Mouse (Mus musculus) lung, postnatal 14 days (tissue): Measurements from ENCODE around the gene Hnrnpr.
A peak's percentile ranks its signal among the peaks of the same experiment; 100 is the strongest.

Source experiments
- DNase-seq: peaks from one replicate; pipeline ENCODE4 v3.0.0; 2021

Gene Hnrnpr

DNA sequence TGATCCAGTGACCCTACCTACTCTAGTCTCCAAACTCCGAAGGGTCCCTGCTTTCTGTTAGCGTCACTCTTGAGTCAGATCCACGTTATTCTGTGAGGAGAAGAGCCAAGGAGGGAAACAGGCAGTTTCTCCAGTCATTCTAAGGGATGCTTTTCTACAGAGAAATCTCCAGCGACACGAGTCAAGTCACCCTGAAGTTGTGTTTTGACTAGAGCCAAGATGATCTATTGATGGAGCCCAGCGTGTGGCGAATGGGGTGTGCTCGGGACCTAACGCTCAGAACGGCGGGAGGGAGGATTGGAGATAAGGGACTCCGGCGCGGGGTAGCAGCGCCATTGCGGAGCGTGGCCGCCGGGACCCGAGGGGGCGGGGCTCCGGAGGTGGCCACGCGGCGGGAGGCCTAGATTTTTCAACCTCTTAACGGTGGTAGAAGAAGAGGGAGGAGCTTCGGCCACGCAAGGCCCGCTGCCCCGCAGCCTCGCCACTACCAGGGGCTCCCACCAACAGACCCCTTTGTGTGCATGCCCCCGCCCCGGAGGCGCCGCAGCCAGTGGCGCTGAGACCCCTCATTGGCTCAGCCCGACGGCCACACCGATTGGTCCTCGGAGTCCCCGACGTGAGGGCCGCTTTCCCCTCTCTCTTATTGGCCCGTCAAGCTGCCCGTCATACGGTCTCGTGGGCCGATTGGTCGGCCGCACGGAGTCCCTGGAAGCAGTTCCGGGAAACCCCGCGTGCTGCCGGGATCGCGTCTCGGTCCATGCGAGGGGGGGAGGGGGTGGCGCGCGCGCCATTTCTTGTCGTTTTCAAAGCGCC, at the start of gene Hnrnpr:
TSS of gene Hnrnpr (plus strand) at position 714 of the 813 bp plus-strand sequence.
- DNase-seq, result peak; percentile 100

DNA sequence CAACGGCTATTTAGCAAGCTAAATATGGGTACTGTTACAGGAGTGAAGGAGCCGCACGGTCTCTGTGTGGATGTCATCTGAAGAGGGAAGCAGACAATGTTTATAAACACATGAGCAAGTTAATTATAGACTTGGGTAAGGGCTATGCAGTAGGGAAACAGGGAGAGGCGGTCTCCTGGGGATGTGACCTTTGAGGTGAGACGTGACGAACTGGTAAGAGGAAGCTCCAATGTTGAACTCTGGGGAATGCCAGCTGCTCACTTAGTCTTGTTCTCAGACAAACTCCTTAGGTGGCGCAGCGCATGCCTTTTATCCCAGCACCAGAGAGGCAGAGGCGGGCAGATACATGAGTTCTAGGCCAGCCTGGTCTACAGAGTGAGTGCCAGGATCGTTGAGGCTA, 48.8 kb upstream of the Hnrnpr start:
- DNase-seq, result peak; percentile 15

DNA sequence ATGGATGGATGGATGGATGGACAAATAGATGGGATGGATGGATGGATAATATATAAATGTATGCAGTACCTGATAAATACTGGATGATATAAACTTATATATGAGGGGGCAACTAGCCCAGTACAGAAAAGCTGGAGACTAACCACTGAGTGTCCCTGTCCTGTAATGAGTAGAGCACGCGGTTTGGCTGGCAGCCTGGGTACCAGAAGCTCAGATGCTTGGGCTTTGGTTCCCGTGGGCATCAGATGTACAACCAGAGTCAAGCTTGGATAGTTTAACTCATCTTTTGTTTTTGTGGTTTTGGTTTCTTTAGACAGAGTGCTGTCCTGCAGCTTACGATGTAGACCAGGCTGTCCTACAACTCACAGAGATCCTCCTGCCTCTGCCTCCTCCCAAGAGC, 47.2 kb upstream of the Hnrnpr start:
- no peak for DNase-seq

DNA sequence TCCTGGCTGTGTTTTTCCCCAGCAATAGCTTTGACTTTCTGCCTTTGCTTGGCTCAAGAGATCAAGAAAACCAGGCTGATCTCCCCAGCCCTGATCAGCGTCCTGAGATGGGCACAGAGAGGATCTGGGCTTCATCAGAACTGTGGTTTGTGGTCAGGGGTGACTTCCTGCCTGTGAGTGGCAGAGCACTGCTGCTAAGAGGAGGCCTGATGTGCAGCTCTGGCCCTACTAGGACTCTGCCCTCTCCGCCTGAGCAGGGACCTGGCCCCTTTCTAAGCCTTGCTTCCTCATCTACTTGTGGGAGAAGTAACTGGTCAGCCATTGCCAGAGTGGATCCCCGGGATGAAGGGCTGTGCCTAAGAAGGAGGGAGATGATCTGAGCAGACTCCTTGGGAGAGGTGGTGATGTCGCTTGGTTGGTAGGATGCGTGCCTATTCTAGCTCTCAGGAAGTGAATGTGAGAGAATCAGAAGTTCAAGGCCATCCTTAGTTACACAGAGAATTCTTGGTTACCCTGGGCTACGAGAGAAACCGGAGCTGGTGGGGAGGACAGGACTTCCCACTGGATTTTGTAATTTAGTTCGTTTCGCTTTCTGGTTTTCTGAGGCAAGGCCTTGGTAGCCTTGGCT, 43.9 kb upstream of the Hnrnpr start:
- no peak for DNase-seq

DNA sequence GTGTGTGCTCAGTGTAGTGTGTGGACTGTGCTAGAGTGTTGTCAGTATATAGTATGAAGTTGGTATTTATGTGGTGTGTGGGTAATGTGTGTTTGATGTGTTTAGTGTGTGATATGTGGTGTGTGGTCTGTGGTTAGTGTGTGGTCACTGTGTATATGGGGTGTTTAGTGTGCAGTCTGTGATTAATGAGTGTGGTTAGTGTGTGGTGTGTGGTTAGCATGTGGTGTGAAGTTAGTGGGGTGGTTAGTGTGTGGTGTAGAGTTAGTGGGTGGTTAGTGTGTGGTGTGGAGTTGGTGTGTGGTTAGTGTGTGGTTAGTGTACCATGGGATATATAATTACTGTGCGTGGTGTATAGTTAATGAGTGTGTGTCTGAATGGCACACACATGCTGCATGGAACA, 41.8 kb upstream of the Hnrnpr start:
- DNase-seq, result no peak

DNA sequence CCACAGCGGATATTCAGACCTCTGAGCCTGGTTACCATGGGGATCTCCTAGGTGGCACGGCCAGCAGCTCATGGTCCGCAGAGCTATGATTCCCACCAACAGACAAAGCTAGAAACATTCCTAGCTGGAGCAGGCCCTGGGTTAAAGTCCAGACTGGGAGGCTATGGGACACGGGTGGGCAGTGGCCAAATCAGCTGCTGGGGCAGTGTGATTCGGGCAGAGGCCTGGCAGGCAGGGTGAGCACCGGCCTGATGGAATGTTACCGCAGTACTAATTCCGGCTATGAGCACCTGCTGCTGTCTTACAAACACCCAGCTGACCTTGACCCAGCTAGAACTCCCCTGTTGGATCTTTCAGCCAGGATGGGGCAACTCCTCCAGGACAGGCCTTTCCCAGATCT, 40.1 kb upstream of the Hnrnpr start:
- no peak for DNase-seq

DNA sequence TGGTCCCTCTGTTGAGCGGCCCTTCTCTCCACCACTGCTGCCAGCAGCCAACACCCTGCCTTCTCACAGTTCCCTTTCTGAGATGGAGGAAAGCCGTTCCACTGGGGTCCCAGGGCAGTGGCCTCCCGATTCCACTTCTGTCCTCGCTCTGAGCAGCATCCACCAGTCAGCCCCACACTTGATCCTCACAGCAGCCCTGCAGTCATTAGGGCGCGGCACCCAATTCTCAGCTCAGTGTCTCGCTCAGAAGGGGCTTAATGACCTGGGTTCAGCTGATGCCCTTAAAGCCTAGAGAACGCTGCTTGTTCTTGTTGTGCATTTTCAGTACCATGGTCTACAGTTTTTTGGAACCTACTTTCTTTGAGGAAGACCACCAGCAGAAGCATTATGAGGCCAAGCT, 29.6 kb upstream of the Hnrnpr start:
- DNase-seq, result no peak

DNA sequence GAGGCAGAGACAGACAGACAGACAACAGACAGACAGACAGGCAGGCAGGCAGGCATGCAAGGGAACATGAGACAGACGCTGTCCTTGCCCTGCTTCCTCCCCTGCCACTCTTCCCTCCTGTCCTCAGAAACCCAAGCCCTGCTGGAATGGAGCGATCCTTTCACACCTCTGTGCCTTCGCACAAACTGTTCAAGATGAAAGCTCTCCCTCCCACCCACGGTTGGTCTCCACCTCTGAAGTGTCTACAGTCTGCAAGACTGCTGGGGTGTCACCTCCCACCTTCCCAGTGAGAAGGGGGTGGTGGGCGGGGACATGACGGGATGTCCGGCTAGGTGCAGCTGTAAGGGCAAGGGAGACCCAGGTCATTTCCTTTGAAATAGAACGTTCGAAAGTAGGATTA, 29.1 kb upstream of the Hnrnpr start:
- DNase-seq, result no peak

DNA sequence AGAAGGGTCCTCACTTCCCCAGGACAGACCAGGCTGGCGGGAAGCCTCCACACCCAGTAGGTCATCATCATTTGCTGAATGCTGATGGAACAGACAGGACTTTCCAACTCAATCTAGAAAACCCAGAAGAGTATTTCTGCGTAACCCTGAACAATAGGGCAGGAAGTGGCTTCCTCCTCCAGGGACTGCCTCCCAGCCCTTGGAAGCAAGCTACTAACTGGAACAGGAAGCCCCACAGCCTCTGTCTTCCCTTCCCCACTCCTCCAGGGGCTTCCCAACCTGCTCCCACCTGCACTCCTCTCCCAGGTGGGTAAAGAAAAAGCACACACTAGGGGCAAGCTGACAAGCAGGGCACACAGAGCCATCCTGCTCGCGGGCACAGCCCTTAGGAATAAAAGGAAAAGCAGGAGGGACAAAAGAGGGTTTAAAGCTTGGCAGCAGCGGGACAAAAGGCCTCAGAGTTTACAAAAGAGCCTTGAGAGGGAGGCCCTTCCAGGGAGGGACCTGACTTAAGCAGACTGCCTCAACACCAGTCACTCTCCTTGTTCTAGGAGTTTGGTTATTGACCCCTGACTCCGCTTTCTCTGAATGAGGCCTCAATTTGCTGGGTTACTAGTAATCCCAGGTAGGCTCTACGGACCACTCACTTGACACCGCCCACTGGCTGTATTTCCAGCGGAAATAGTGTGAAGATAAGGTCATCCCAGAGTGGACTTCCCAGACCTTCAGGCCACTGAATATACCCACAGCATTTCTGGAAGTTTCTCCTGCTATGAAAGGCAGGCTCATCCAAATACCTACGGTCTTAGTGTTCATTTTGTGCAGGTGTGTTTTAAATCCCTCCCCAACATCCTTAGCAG, 27.9 kb upstream of the Hnrnpr start:
- DNase-seq, result peak; percentile 35

DNA sequence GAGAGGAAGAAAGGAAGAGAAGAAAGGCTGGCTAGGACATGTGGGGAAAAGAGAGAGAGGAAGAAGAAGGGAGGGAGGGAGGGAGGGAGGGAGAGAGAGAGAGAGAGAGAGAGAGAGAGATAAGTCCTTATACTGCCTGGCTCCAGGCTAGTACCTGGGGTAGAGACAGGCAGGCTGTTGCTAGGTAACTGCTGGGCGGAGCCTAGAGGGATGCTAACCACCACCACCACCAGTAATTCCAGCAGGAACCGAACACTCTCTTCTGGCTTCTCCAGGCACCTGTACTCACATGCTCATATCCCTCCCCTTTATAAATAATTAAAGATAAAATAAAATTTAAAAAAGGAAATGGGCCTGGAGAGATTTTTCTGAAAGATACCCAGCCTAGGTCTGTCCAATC, 27.0 kb upstream of the Hnrnpr start:
- DNase-seq, result no peak

DNA sequence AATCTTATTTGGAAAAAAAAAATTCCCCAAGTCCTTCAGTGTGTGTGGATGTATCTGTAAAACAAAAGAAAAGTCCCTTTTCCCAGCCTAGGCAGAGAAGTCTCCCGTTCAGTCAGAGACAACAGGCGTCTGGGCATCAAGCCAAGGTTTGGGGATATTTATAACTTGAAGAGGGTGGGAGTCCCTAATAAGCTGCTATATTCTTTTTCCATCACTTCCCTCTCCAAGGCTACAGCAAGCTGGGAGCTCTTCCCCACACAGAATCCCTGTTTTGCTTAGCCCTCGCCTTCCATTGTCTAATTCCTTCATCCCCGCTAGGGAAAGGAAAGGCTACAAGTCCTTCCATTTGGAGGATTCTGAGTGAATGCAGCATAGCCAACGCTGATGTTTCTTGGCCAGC, 26.3 kb upstream of the Hnrnpr start, which contains the start of gene Zfp46:
TSS of gene Zfp46 (plus strand) at position 229 of the 400 bp plus-strand sequence.
- peak; percentile 92 for DNase-seq

DNA sequence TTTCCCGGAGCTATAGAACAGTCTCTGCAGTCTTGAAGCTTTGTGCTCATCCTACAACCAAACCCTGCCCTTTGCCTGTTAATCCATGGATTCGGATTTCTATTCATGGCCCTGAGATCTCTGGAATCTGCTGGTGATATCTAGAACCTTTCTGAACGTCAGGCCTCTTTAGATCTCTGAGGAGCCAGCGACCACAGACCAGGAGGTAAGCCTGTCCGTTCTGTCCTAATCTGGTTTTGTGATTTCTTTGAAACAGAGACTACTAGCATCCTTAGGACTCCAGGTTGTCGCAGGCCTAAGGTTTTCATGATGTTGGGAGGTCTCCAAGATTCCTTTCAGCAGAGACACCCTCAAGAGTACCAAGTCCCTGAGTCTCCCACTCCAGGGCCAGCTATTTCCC, 25.9 kb upstream of the Hnrnpr start:
- no peak for DNase-seq

DNA sequence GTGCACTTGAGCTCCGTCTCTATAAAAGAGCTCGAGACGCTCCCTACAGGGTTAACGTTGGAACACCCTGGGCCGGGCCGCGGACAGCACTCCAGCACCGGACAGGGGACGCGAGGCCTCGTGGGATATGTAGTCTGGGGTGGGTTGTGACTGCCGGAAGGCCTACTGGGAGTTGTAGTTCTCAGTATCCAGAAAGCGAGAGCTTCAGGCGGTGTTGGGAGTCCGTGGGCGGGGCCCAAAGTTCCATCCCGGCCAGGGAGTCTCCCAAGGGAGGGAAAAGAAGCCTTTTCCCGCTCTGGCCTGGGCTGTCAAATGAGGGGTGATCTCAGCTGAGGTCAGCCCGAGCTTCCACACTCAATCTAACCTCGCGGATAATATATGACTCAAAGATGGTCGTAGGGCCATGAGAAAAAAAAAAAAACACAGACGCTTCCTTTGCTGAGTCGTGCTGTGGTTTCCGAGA, 25.4 kb upstream of the Hnrnpr start:
- peak; percentile 92 for DNase-seq

DNA sequence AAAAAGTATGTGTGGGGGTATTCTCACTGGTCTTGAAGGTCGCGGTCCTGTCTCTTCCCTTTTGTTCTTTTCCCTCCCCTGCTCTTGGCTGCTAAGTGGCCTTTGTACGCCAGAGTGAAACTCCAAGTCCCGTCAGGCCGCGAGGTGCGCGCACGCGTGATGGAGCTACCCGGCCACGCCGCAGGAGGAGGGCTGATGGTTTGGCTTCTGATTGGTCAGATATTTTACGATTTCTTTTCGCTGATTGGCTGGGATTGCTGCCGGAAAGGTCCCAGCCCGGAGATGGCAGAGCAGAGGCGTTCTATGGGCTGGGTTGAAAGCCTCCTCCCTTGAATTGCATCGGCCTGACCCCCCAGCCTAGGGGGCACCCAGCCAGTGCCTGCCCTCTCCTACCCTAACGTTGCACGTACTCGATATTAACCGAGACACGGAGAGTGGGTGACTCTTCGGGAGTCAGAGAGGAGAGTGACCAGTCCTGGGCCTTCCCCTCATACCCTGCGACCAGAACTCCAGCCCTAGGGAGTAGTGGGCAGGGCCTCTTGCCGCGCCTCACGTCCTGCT, 24.9 kb upstream of the Hnrnpr start:
- peak; percentile 96 for DNase-seq

DNA sequence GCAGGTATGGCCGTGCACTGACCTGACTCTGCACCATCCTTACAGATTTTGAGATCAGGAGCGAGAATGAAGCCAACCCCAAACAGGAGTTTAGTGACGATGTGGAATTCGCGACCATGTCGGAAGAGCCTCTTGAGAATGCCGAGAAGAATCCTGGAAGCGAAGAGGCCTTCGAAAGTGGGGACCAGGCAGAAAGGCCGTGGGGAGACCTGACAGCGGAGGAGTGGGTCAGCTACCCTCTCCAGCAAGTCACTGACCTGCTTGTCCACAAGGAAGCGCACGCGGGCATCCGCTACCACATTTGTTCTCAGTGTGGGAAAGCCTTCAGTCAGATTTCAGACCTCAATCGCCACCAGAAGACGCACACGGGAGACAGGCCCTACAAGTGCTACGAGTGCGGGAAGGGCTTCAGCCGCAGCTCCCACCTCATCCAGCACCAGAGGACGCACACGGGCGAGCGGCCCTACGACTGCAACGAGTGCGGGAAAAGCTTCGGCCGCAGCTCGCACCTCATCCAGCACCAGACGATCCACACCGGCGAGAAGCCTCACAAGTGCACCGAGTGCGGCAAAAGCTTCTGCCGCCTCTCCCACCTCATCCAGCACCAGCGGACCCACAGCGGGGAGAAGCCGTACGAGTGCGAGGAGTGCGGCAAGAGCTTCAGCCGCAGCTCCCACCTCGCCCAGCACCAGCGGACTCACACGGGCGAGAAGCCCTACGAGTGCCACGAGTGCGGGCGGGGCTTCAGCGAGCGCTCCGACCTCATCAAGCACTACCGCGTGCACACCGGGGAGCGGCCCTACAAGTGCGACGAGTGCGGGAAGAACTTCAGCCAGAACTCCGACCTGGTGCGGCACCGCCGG, 20.6 kb upstream of the Hnrnpr start:
- no peak for DNase-seq

DNA sequence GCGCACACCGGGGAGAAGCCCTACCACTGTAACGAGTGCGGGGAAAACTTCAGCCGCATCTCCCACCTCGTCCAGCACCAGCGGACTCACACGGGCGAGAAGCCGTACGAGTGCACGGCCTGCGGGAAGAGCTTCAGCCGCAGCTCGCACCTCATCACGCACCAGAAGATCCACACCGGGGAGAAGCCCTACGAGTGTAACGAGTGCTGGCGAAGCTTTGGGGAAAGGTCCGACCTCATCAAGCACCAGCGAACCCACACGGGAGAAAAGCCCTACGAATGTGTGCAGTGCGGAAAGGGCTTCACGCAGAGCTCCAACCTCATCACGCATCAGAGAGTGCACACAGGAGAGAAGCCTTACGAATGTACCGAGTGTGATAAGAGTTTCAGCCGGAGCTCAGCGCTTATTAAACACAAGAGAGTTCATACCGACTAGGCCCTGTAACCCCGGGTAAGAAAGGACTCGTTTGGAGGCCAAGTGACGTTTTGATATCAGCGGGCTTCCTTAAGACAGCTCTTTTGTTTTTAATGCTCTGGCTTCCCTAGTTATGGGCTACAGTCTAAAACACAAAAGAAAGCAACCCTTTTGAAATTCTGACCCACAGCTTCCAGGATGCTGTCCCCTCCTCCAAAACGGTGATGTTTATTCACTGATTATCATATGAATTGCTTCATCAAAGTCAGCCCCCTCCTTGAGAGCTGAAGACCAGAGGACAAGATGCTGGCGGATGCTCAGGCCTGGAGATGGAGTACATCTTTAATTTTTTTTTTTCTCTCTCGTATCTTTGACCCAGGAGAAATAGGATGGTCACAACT, 19.8 kb upstream of the Hnrnpr start:
- DNase-seq, result no peak

DNA sequence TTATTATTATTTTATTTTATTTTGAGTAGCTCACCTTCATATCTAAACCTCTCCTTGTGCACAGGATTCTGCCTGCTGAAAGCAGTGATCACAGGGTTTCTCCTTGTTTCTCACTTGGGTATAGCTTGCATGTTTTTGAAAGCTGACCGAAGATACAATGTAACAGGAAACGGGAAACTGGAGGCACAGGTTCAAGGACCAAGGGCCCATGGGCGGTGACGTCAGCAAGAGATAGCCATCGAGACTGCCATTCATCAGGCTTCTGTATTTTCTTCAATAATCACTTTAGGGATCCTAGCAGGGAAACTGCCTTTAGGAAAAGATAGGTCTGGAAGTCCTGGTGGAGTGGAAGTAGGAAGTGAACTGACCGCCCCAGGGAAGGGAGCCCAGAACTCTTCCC, 19.1 kb upstream of the Hnrnpr start:
- no peak for DNase-seq

DNA sequence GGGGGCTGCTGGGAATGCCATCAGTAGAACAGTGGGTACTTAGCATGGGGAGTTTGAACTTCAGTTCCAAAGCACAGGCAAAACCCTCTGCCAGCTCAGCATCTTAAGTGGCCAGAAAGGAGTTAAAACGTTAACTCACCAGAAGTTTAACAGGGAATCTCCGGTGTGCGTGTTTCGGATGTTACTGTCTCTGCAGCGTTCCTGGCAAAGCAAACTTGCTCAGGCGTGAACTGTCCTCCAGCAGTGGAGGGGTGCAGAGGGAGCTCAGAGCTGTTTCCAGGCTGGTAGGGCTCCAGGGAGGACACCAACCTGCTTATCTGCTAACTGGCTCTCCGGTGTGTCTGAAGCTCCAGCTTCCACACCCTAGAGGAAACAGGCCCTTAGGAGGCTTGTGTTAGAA, 14.8 kb upstream of the Hnrnpr start:
- DNase-seq, result no peak

DNA sequence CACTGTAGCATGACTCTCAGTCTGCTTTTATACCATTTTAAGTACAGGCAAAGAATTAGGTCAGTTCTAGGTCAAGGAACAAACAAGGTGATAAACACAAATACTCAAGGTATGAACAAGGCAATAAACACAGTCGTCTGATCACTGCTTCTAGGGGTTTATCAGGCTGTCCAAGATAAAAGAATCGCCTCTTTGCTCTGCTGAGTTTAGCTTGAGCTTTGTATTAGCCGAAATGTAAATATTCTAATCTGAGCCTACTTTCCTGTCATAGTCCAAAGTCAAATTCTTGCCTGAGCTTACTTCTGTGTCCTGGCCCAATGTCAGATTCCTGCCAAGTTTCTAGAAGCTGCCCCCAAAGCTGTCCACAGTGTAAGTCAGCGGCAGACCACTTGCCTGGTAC, 8.3 kb upstream of the Hnrnpr start:
- no peak for DNase-seq

DNA sequence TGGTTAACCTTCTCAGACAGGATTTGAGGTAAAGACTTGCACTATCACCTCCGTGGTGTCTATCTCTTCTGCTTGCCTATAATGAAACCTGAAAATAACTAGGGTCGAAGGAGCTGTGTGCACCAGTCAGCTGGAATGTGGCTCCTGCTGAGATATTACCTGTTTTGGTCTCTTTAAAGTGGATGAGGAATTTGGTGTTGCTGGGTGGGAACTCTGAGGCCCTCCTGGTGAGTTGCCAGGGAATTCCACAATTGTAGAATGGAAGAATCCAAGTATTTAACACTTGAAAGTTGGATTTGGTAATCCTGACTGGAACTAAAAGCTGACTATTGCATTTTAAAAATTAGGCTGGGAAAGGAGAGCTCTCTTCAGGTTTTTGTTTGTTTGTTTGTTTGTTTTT, 6.6 kb upstream of the Hnrnpr start:
- DNase-seq, result peak; percentile 50

DNA sequence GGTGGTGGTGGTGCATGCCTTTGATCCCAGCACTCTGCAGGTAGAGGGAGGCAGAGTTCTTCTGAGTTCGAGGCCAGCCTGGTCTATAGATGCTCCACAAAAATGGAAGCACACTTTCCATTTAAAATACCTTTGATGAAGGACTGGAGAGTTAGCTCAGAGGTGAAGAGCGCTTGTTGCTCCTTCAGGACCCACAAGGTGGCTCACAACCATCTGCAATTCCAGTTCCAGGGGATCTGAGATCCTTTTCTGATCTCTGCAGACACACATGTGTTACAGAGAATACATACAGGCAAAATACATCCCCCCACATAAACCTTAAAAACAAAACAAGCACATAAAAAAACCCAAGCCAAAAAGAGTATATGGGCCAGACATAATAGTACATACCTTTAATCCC, 2.4 kb upstream of the Hnrnpr start:
- DNase-seq, result no peak
